Mouse (Mus musculus): ENCODE results near the gene Ank2. TPM values are rescaled to one million over a fixed set of nuclear protein-coding genes. Genes with fewer than 3 reads are reported as not detected.
A peak's percentile ranks its signal among the peaks of the same experiment; 100 is the strongest.

The Ank2 gene
- polyA plus RNA-seq, 1 experiment: 0.75 TPM

- TF ChIP-seq POLR2A (IDR thresholded peaks at IDR 0.05; ENCODE audit: borderline replicate concordance, low read depth, low read length) (no peak), CTCF (IDR thresholded peaks at IDR 0.05; ENCODE audit: low read depth, low read length) (no peak)
Measured at GRCm38 (mm10) chr3:127460891-127461437, 38.2 kb downstream of the Ank2 start.

GRCm38 (mm10) chr3:127459858-127460257 lies 39.3 kb downstream of the Ank2 start:
- Histone ChIP-seq H3K27ac (ENCODE audit: insufficient read depth, low read depth, low read length) (no peak overlapping the region), H3K4me3 (ENCODE audit: insufficient read depth, low read length) (no peak overlapping the region), H3K4me1 (ENCODE audit: control insufficient read depth, insufficient read depth, low read length) (no peaks in the 10 kb centered on the region)
- no peak for TF ChIP-seq POLR2A (IDR thresholded peaks at IDR 0.05; ENCODE audit: borderline replicate concordance, low read depth, low read length)
- no peak for TF ChIP-seq CTCF (IDR thresholded peaks at IDR 0.05; ENCODE audit: low read depth, low read length)

More at GRCm38 (mm10) chr3:127460891-127461437, 38.2 kb downstream of the Ank2 start:
- no peaks in the 10 kb centered on the region for H3K4me1 ChIP-seq (ENCODE audit: control insufficient read depth, insufficient read depth, low read length)
- no peak overlapping the region for H3K27ac ChIP-seq (ENCODE audit: insufficient read depth, low read depth, low read length)
- H3K4me3 ChIP-seq (ENCODE audit: insufficient read depth, low read length): no peak overlapping the region

GRCm38 (mm10) chr3:127458925-127459324 lies 40.2 kb downstream of the Ank2 start:
- Histone ChIP-seq H3K27ac (ENCODE audit: insufficient read depth, low read depth, low read length) (no peak overlapping the region), H3K4me1 (ENCODE audit: control insufficient read depth, insufficient read depth, low read length) (no peaks in the 10 kb centered on the region), H3K4me3 (ENCODE audit: insufficient read depth, low read length) (no peak overlapping the region)
- TF ChIP-seq CTCF (IDR thresholded peaks at IDR 0.05; ENCODE audit: low read depth, low read length): no peak
- TF ChIP-seq POLR2A (IDR thresholded peaks at IDR 0.05; ENCODE audit: borderline replicate concordance, low read depth, low read length): no peak

- TF ChIP-seq CTCF (IDR thresholded peaks at IDR 0.05; ENCODE audit: low read depth, low read length): no peak
- no peak for TF ChIP-seq POLR2A (IDR thresholded peaks at IDR 0.05; ENCODE audit: borderline replicate concordance, low read depth, low read length)
Measured at GRCm38 (mm10) chr3:127458420-127458798, 40.7 kb downstream of the Ank2 start.

GRCm38 (mm10) chr3:127457761-127458419 lies 41.3 kb downstream of the Ank2 start:
- Histone ChIP-seq H3K27ac (ENCODE audit: insufficient read depth, low read depth, low read length) (no peak overlapping the region), H3K4me3 (ENCODE audit: insufficient read depth, low read length) (no peak overlapping the region), H3K4me1 (ENCODE audit: control insufficient read depth, insufficient read depth, low read length) (no peaks in the 10 kb centered on the region)
- TF ChIP-seq POLR2A (IDR thresholded peaks at IDR 0.05; ENCODE audit: borderline replicate concordance, low read depth, low read length): no peak
- no peak for TF ChIP-seq CTCF (IDR thresholded peaks at IDR 0.05; ENCODE audit: low read depth, low read length)

More at GRCm38 (mm10) chr3:127458420-127458798, 40.7 kb downstream of the Ank2 start:
- Histone ChIP-seq H3K27ac (ENCODE audit: insufficient read depth, low read depth, low read length) (no peak overlapping the region), H3K4me1 (ENCODE audit: control insufficient read depth, insufficient read depth, low read length) (no peaks in the 10 kb centered on the region), H3K4me3 (ENCODE audit: insufficient read depth, low read length) (no peak overlapping the region)

- Histone ChIP-seq H3K27ac (ENCODE audit: insufficient read depth, low read depth, low read length) (no peak overlapping the region), H3K4me1 (ENCODE audit: control insufficient read depth, insufficient read depth, low read length) (no peaks in the 10 kb centered on the region), H3K4me3 (ENCODE audit: insufficient read depth, low read length) (no peak overlapping the region)
- TF ChIP-seq CTCF (IDR thresholded peaks at IDR 0.05; ENCODE audit: low read depth, low read length) (no peak), POLR2A (IDR thresholded peaks at IDR 0.05; ENCODE audit: borderline replicate concordance, low read depth, low read length) (no peak)
Measured at GRCm38 (mm10) chr3:127453738-127454137, 45.4 kb downstream of the Ank2 start.

GRCm38 (mm10) chr3:127453254-127453653 lies 45.9 kb downstream of the Ank2 start:
- Histone ChIP-seq H3K27ac (ENCODE audit: insufficient read depth, low read depth, low read length) (no peak overlapping the region), H3K4me1 (ENCODE audit: control insufficient read depth, insufficient read depth, low read length) (no peaks in the 10 kb centered on the region), H3K4me3 (ENCODE audit: insufficient read depth, low read length) (no peak overlapping the region)
- TF ChIP-seq POLR2A (IDR thresholded peaks at IDR 0.05; ENCODE audit: borderline replicate concordance, low read depth, low read length) (no peak), CTCF (IDR thresholded peaks at IDR 0.05; ENCODE audit: low read depth, low read length) (no peak)

- Histone ChIP-seq H3K27ac (ENCODE audit: insufficient read depth, low read depth, low read length) (no peak overlapping the region), H3K4me1 (ENCODE audit: control insufficient read depth, insufficient read depth, low read length) (no peaks in the 10 kb centered on the region), H3K4me3 (ENCODE audit: insufficient read depth, low read length) (no peak overlapping the region)
- TF ChIP-seq POLR2A (IDR thresholded peaks at IDR 0.05; ENCODE audit: borderline replicate concordance, low read depth, low read length) (no peak), CTCF (IDR thresholded peaks at IDR 0.05; ENCODE audit: low read depth, low read length) (no peak; the same call in 1 of the 2 replicates)
Measured at GRCm38 (mm10) chr3:127452233-127452632, 46.9 kb downstream of the Ank2 start.

- TF ChIP-seq POLR2A (IDR thresholded peaks at IDR 0.05; ENCODE audit: borderline replicate concordance, low read depth, low read length) (no peak), CTCF (IDR thresholded peaks at IDR 0.05; ENCODE audit: low read depth, low read length) (no peak)
- Histone ChIP-seq H3K4me3 (ENCODE audit: insufficient read depth, low read length) (no peak overlapping the region), H3K27ac (ENCODE audit: insufficient read depth, low read depth, low read length) (no peak overlapping the region), H3K4me1 (ENCODE audit: control insufficient read depth, insufficient read depth, low read length) (no peaks in the 10 kb centered on the region)
Measured at GRCm38 (mm10) chr3:127451741-127452140, 47.4 kb downstream of the Ank2 start.

- Histone ChIP-seq H3K4me1 (ENCODE audit: control insufficient read depth, insufficient read depth, low read length) (no peaks in the 10 kb centered on the region), H3K27ac (ENCODE audit: insufficient read depth, low read depth, low read length) (no peak overlapping the region), H3K4me3 (ENCODE audit: insufficient read depth, low read length) (no peak overlapping the region)
- TF ChIP-seq CTCF (IDR thresholded peaks at IDR 0.05; ENCODE audit: low read depth, low read length) (peak; percentile 90), POLR2A (IDR thresholded peaks at IDR 0.05; ENCODE audit: borderline replicate concordance, low read depth, low read length) (no peak)
Measured at GRCm38 (mm10) chr3:127451070-127451469, 48.1 kb downstream of the Ank2 start.
